Mouse (Mus musculus): ENCODE data around the gene Acap2. TPM values are rescaled to one million over a fixed set of nuclear protein-coding genes. Genes with fewer than 3 reads are reported as not detected.

Gene Acap2
- polyA plus RNA-seq, 1 experiment = 6.3 TPM

DNA sequence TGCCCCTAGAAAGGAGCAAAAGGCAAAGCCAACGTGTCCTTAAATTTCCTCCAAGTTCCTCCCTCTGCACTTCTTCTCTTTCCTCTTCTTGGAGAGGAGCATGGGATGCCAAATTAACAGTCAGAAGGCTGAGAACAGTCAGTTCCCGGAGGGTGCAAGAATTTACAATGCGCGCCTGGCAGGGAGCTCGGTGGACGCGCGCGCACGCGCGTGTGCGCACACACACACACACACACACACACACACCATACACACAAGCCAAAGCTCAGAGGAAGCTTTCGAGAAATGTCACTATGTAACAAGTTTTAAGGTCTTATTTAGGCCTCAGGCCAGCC lies 1.5 kb downstream of the Acap2 start:
- H3K4me2 ChIP-seq (ENCODE audit: low read depth) = peak overlapping the region; percentile 96
- no peaks in the 10 kb centered on the region for H3K36me3 ChIP-seq (ENCODE audit: control insufficient read depth, insufficient read depth)
- peak overlapping the region; percentile 43 for H3ac ChIP-seq (ENCODE audit: control insufficient read depth, insufficient read length)
- H3K27me3 ChIP-seq (ENCODE audit: control insufficient read depth, insufficient read depth, insufficient read length) = no peaks in the 10 kb centered on the region
- no peak for TF ChIP-seq MAX (IDR thresholded peaks at IDR 0.05; ENCODE audit: low read depth)
- TF ChIP-seq POLR2A (IDR thresholded peaks at IDR 0.05; ENCODE audit: insufficient read length, low read depth) = no peak
- TF ChIP-seq USF1 (IDR thresholded peaks at IDR 0.05; ENCODE audit: low read depth) = no peak
- TF ChIP-seq SRF (IDR thresholded peaks at IDR 0.05; ENCODE audit: control insufficient read depth, insufficient read length, low read depth) = no peak
- no peak for TF ChIP-seq CEBPB (IDR thresholded peaks at IDR 0.05; ENCODE audit: insufficient read depth, poor library complexity, severe bottlenecking)
- no peak for TF ChIP-seq TCF12 (IDR thresholded peaks at IDR 0.05; ENCODE audit: insufficient read depth, poor library complexity, severe bottlenecking)
- TF ChIP-seq MYOD1 (IDR thresholded peaks at IDR 0.05; ENCODE audit: control insufficient read depth in 1 of 3, insufficient read length in 2 of 3, low read depth in 2 of 3) = no peak
- no peak for TF ChIP-seq MYOG (IDR thresholded peaks at IDR 0.05; ENCODE audit: control insufficient read depth in 1 of 3, insufficient read depth in 1 of 3, insufficient read length in 2 of 3, low read depth in 2 of 3)
- no peak for TF ChIP-seq POLR2AphosphoS2 (IDR thresholded peaks at IDR 0.05; ENCODE audit: insufficient read length, low read depth)
- TF ChIP-seq TCF3 (IDR thresholded peaks at IDR 0.05; ENCODE audit: insufficient read length, low read depth) = no peak
- TF ChIP-seq REST (IDR thresholded peaks at IDR 0.05; ENCODE audit: insufficient read depth, insufficient read length) = no peak
- TF ChIP-seq E2F4 (IDR thresholded peaks at IDR 0.05; ENCODE audit: insufficient read depth) = no peak
- peak overlapping the region; percentile 96 for H3K4me3 ChIP-seq
- peaks cover 57% of the 10 kb centered on the region for H3K79me2 ChIP-seq (ENCODE audit: control insufficient read depth, insufficient read depth)

DNA sequence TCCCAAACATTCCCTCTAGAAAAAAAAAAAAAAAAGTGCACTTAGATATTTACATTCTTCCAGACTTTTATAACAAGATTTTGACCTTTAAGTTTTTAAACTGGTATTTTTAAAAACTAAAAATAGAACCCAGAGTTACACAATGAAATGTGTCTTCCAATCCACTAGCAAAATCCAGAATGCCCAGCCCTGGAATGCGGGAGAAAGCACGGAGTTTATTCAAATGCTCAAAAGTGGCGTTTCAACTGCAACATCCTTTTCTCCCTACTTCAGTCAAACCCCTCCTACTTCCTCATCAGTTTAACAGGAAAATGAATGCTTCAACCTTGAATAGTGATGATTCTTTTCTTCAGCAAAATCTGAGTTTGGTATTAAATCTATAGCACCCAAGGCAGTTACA lies 4.1 kb downstream of the Acap2 start:
- no peak for TF ChIP-seq REST (IDR thresholded peaks at IDR 0.05; ENCODE audit: insufficient read depth, insufficient read length)
- TF ChIP-seq TCF12 (IDR thresholded peaks at IDR 0.05; ENCODE audit: insufficient read depth, poor library complexity, severe bottlenecking) = no peak
- no peak for TF ChIP-seq E2F4 (IDR thresholded peaks at IDR 0.05; ENCODE audit: insufficient read depth)
- TF ChIP-seq POLR2A (IDR thresholded peaks at IDR 0.05; ENCODE audit: insufficient read length, low read depth) = no peak
- TF ChIP-seq MYOG (IDR thresholded peaks at IDR 0.05; ENCODE audit: control insufficient read depth in 1 of 3, insufficient read depth in 1 of 3, insufficient read length in 2 of 3, low read depth in 2 of 3) = no peak
- no peak for TF ChIP-seq MAX (IDR thresholded peaks at IDR 0.05; ENCODE audit: low read depth)
- TF ChIP-seq SRF (IDR thresholded peaks at IDR 0.05; ENCODE audit: control insufficient read depth, insufficient read length, low read depth) = no peak
- TF ChIP-seq USF1 (IDR thresholded peaks at IDR 0.05; ENCODE audit: low read depth) = no peak
- TF ChIP-seq MYOD1 (IDR thresholded peaks at IDR 0.05; ENCODE audit: control insufficient read depth in 1 of 3, insufficient read length in 2 of 3, low read depth in 2 of 3) = no peak
- TF ChIP-seq POLR2AphosphoS2 (IDR thresholded peaks at IDR 0.05; ENCODE audit: insufficient read length, low read depth) = no peak
- H3K79me2 ChIP-seq (ENCODE audit: control insufficient read depth, insufficient read depth) = peaks cover 79% of the 10 kb centered on the region
- no peak overlapping the region for H3K4me2 ChIP-seq (ENCODE audit: low read depth)
- no peaks in the 10 kb centered on the region for H3K36me3 ChIP-seq (ENCODE audit: control insufficient read depth, insufficient read depth)
- H3K4me3 ChIP-seq = no peak overlapping the region
- H3K27me3 ChIP-seq (ENCODE audit: control insufficient read depth, insufficient read depth, insufficient read length) = no peaks in the 10 kb centered on the region
- H3ac ChIP-seq (ENCODE audit: control insufficient read depth, insufficient read length) = no peak overlapping the region

DNA sequence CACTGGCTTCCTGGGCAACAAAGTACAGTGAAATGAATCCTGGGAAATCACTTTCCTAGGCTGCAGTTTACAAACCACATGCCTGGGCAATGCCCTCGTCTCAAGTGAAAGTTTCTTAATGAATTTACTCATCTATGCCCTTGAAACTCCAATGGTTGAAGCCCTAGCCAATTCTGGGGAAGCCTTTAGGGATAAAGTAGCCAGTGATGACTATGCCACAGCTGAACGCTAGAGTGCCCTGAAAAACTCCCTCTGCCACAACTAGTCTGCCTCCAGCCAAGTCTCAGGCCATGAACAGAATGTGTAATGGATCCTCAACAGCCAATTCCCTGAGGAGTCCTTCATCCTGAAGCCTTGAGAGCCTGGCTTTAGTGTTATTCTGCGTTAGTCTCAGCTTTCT lies 8.5 kb downstream of the Acap2 start:
- H3K4me3 ChIP-seq = no peak overlapping the region
- TF ChIP-seq TCF3 (IDR thresholded peaks at IDR 0.05; ENCODE audit: insufficient read length, low read depth) (no peak), CEBPB (IDR thresholded peaks at IDR 0.05; ENCODE audit: insufficient read depth, poor library complexity, severe bottlenecking) (no peak), POLR2A (IDR thresholded peaks at IDR 0.05; ENCODE audit: insufficient read length, low read depth) (no peak), MAX (IDR thresholded peaks at IDR 0.05; ENCODE audit: low read depth) (no peak), E2F4 (IDR thresholded peaks at IDR 0.05; ENCODE audit: insufficient read depth) (no peak), SRF (IDR thresholded peaks at IDR 0.05; ENCODE audit: control insufficient read depth, insufficient read length, low read depth) (no peak), MYOG (IDR thresholded peaks at IDR 0.05; ENCODE audit: control insufficient read depth in 1 of 3, insufficient read depth in 1 of 3, insufficient read length in 2 of 3, low read depth in 2 of 3) (no peak), REST (IDR thresholded peaks at IDR 0.05; ENCODE audit: insufficient read depth, insufficient read length) (no peak), MYOD1 (IDR thresholded peaks at IDR 0.05; ENCODE audit: control insufficient read depth in 1 of 3, insufficient read length in 2 of 3, low read depth in 2 of 3) (no peak), TCF12 (IDR thresholded peaks at IDR 0.05; ENCODE audit: insufficient read depth, poor library complexity, severe bottlenecking) (no peak), POLR2AphosphoS2 (IDR thresholded peaks at IDR 0.05; ENCODE audit: insufficient read length, low read depth) (no peak), USF1 (IDR thresholded peaks at IDR 0.05; ENCODE audit: low read depth) (no peak)
- peak overlapping the region; percentile 14 for H3K4me2 ChIP-seq (ENCODE audit: low read depth)
- no peak overlapping the region for H3ac ChIP-seq (ENCODE audit: control insufficient read depth, insufficient read length)
- no peaks in the 10 kb centered on the region for H3K27me3 ChIP-seq (ENCODE audit: control insufficient read depth, insufficient read depth, insufficient read length)
- peaks cover 85% of the 10 kb centered on the region for H3K79me2 ChIP-seq (ENCODE audit: control insufficient read depth, insufficient read depth)
- no peaks in the 10 kb centered on the region for H3K36me3 ChIP-seq (ENCODE audit: control insufficient read depth, insufficient read depth)

DNA sequence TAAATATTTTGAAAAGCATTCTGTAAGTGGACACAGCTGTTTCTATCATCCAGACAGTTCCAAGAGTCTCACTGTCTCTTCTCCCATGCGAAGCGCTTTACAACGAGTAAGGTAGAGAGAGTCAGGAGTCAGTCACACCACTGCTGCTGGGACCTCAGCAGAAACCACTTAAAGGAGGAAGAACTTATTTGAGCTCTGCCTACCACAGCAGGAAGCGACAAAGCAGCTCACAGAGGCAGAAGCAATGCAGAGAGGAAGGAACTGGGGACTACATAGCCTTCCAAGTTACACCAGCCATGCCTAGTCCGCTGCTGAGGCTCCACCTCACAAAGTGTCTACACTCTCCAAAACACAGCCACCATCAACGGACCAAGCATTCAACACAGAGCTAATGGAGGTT lies 9.2 kb downstream of the Acap2 start:
- Histone ChIP-seq H3K4me3 (no peak overlapping the region), H3K36me3 (ENCODE audit: control insufficient read depth, insufficient read depth) (no peaks in the 10 kb centered on the region), H3K27me3 (ENCODE audit: control insufficient read depth, insufficient read depth, insufficient read length) (no peaks in the 10 kb centered on the region), H3K79me2 (ENCODE audit: control insufficient read depth, insufficient read depth) (peaks cover 85% of the 10 kb centered on the region), H3K4me2 (ENCODE audit: low read depth) (peak overlapping the region; percentile 18), H3ac (ENCODE audit: control insufficient read depth, insufficient read length) (no peak overlapping the region)
- TF ChIP-seq MAX (IDR thresholded peaks at IDR 0.05; ENCODE audit: low read depth) = no peak
- TF ChIP-seq TCF3 (IDR thresholded peaks at IDR 0.05; ENCODE audit: insufficient read length, low read depth) = no peak
- TF ChIP-seq MYOD1 (IDR thresholded peaks at IDR 0.05; ENCODE audit: control insufficient read depth in 1 of 3, insufficient read length in 2 of 3, low read depth in 2 of 3) = no peak
- no peak for TF ChIP-seq POLR2AphosphoS2 (IDR thresholded peaks at IDR 0.05; ENCODE audit: insufficient read length, low read depth)
- no peak for TF ChIP-seq SRF (IDR thresholded peaks at IDR 0.05; ENCODE audit: control insufficient read depth, insufficient read length, low read depth)
- no peak for TF ChIP-seq POLR2A (IDR thresholded peaks at IDR 0.05; ENCODE audit: insufficient read length, low read depth)
- TF ChIP-seq USF1 (IDR thresholded peaks at IDR 0.05; ENCODE audit: low read depth) = no peak
- TF ChIP-seq TCF12 (IDR thresholded peaks at IDR 0.05; ENCODE audit: insufficient read depth, poor library complexity, severe bottlenecking) = no peak
- TF ChIP-seq MYOG (IDR thresholded peaks at IDR 0.05; ENCODE audit: control insufficient read depth in 1 of 3, insufficient read depth in 1 of 3, insufficient read length in 2 of 3, low read depth in 2 of 3) = no peak
- no peak for TF ChIP-seq E2F4 (IDR thresholded peaks at IDR 0.05; ENCODE audit: insufficient read depth)
- no peak for TF ChIP-seq REST (IDR thresholded peaks at IDR 0.05; ENCODE audit: insufficient read depth, insufficient read length)
- TF ChIP-seq CEBPB (IDR thresholded peaks at IDR 0.05; ENCODE audit: insufficient read depth, poor library complexity, severe bottlenecking) = no peak
